Mouse (Mus musculus) MEL (cell line): ENCODE data around the gene Tnfrsf26. TPM values are rescaled to one million over a fixed set of nuclear protein-coding genes. Genes with fewer than 3 reads are reported as not detected.

ENCODE experiments used
- DNase-seq: peaks from one replicate; pipeline ENCODE4 v3.0.0; 2011; ENCODE audit warnings: low read depth, low spot score
- H3K27ac ChIP-seq: 2 replicates; pipeline ENCODE4 v1.5.1; 2012; ENCODE audit warnings: low read depth, mild to moderate bottlenecking, control low read depth, low read length, moderate library complexity; ENCODE audit not compliant: control insufficient read depth
- H3K27me3 ChIP-seq, 2 experiments: fragments of 150-350 bp in 1 of 2; sonication (generic) in 1 of 2; 2 replicates each; pipeline ENCODE4 v1.6.1; 2012; ENCODE audit warnings: low read length in 2 of 2, mild to moderate bottlenecking in 2 of 2, improper control_type of control experiment in 1 of 2, moderate library complexity in 1 of 2; ENCODE audit not compliant: insufficient read depth in 2 of 2, control insufficient read depth in 1 of 2
- H3K36me3 ChIP-seq, 2 experiments: 2 replicates each; pipeline ENCODE4 v1.6.1; 2012 to 2014; ENCODE audit warnings: low read length in 2 of 2, improper control_type of control experiment in 1 of 2, inconsistent platforms in 1 of 2, mild to moderate bottlenecking in 1 of 2; ENCODE audit not compliant: insufficient read depth in 2 of 2, control insufficient read depth in 1 of 2
- H3K4me1 ChIP-seq, 2 experiments: fragments of 150-350 bp in 1 of 2; sonication (generic) in 1 of 2; 2 replicates each; pipeline ENCODE4 v1.6.1; 2012; ENCODE audit warnings: low read length in 2 of 2, improper control_type of control experiment in 1 of 2, mild to moderate bottlenecking in 1 of 2; ENCODE audit not compliant: insufficient read depth in 2 of 2, control insufficient read depth in 1 of 2
- H3K4me3 ChIP-seq, 2 experiments: fragments of 150-350 bp in 1 of 2; sonication (generic) in 1 of 2; 2 replicates each; pipeline ENCODE4 v1.5.1; 2012; ENCODE audit warnings: low read depth in 2 of 2, low read length in 2 of 2, mild to moderate bottlenecking in 2 of 2, moderate library complexity in 2 of 2, control low read depth in 1 of 2, improper control_type of control experiment in 1 of 2; ENCODE audit not compliant: control insufficient read depth in 1 of 2, insufficient read depth in 1 of 2
- H3K79me2 ChIP-seq: 2 replicates; pipeline ENCODE4 v1.6.1; 2012; ENCODE audit warnings: mild to moderate bottlenecking, low read length, moderate library complexity; ENCODE audit not compliant: control insufficient read depth, poor library complexity, insufficient read depth
- H3K9ac ChIP-seq: 2 replicates; pipeline ENCODE4 v1.6.1; 2012; ENCODE audit warnings: low read depth, mild to moderate bottlenecking, control low read depth, low read length, moderate library complexity; ENCODE audit not compliant: control insufficient read depth, poor library complexity, severe bottlenecking
- H3K9me3 ChIP-seq: fragments of 150-350 bp; sonication (generic); replicated peaks from 2 replicates; pipeline ENCODE4 v1.6.1; 2012; ENCODE audit warnings: mild to moderate bottlenecking, low read length, improper control_type of control experiment, moderate library complexity; ENCODE audit not compliant: insufficient read depth
- NRF1 ChIP-seq: IDR thresholded peaks from 2 replicates; pipeline ENCODE4 v1.6.1; 2014; ENCODE audit warnings: low read depth, mild to moderate bottlenecking, inconsistent platforms, low read length, improper control_type of control experiment, moderate library complexity; ENCODE audit not compliant: poor library complexity, insufficient read depth, severe bottlenecking
- POLR2AphosphoS2 ChIP-seq: IDR thresholded peaks from 2 replicates; pipeline ENCODE4 v1.6.1; 2011; ENCODE audit warnings: low read length, improper control_type of control experiment
- POLR2AphosphoS5 ChIP-seq: IDR thresholded peaks from 2 replicates; pipeline ENCODE4 v1.6.1; 2012; ENCODE audit warnings: low read depth, borderline replicate concordance, mild to moderate bottlenecking, inconsistent platforms, low read length, moderate library complexity, mixed read lengths
- ZNF384 ChIP-seq: IDR thresholded peaks from 2 replicates; pipeline ENCODE4 v1.6.1; 2012; ENCODE audit warnings: low read depth, mild to moderate bottlenecking, inconsistent platforms, low read length, improper control_type of control experiment
- polyA plus RNA-seq, 2 experiments: library from polyadenylated mRNA; stranded (reverse) in 1 of 2; unstranded in 1 of 2; fragments of >175 nt in 1 of 2; fragments of >200 nt in 1 of 2; gene quantifications; 2 replicates each; pipeline versions ENCODE4 v1.2.1 to v1.2.4; 2012; ENCODE audit warnings: low replicate concordance in 2 of 2, low read depth in 1 of 2; ENCODE audit not compliant: insufficient read length in 2 of 2, insufficient read depth in 1 of 2, missing spikeins in 1 of 2
- total RNA-seq: library from RNA; depleted of rRNA; stranded (reverse); fragments of 300-350 nt; gene quantifications from 2 replicates; pipeline ENCODE4 v1.2.3, GENCODE M21; 2012; rRNA removed

Gene Tnfrsf26
- total and polyA plus RNA-seq, 3 experiments: 0.42 to 0.50 TPM; not detected in 1

- Histone ChIP-seq H3K9ac (no peak overlapping the region), H3K27ac (no peak overlapping the region), H3K27me3 (no peaks in the 10 kb centered on the region), H3K79me2 (peaks cover 11% of the 10 kb centered on the region; the same call in 1 of the 2 replicates), H3K4me1 (peaks cover 22 to 43% of the 10 kb centered on the region in 2 experiments), H3K4me3 (no peak overlapping the region), H3K36me3 (peaks cover 25 to 45% of the 10 kb centered on the region in 2 experiments), H3K9me3 (no peaks in the 10 kb centered on the region)
- no peak for DNase-seq
- TF ChIP-seq ZNF384 (no peak), POLR2AphosphoS2 (peak; percentile 39), NRF1 (no peak), POLR2AphosphoS5 (peak; percentile 62; the same call in 1 of the 2 replicates)
These were observed 64.7 kb downstream of the Tnfrsf26 start for GRCm38 (mm10) chr7:143563787-143564186.

Other genes starting within 250 kb of the Tnfrsf26 start
- 9.5 and 10.0 TPM in 2 replicates for gene Cdkn1c, start 167.7 kb downstream of the Tnfrsf26 start, total RNA-seq
- 10 to 100 TPM in 1 of 2 experiments, not detected in 1; 11.9 TPM for gene Cdkn1c, start 167.7 kb downstream of the Tnfrsf26 start, polyA plus RNA-seq
- 5.2 and 5.8 TPM in 2 replicates for gene Slc22a18, start 155.0 kb downstream of the Tnfrsf26 start, total RNA-seq
- gene Slc22a18, start 155.0 kb downstream of the Tnfrsf26 start, polyA plus RNA-seq: 10 to 100 TPM in 1 of 2 experiments, not detected in 1; 19.8 TPM
- 152 and 160 TPM in 2 replicates for gene Phlda2, start 125.6 kb downstream of the Tnfrsf26 start, total RNA-seq
- 100 to 1,000 TPM in 1 of 2 experiments, not detected in 1; 253 TPM for gene Phlda2, start 125.6 kb downstream of the Tnfrsf26 start, polyA plus RNA-seq
- 136 and 165 TPM in 2 replicates for gene Nap1l4, start 79.6 kb downstream of the Tnfrsf26 start, total RNA-seq
- 100 to 1,000 TPM in 1 of 2 experiments, not detected in 1; 186 TPM for gene Nap1l4, start 79.6 kb downstream of the Tnfrsf26 start, polyA plus RNA-seq
- gene Cars, start 28.6 kb downstream of the Tnfrsf26 start, total RNA-seq: 40.8 and 62.2 TPM in 2 replicates
- 10 to 100 TPM in 1 of 2 experiments, not detected in 1; 73.5 TPM for gene Cars, start 28.6 kb downstream of the Tnfrsf26 start, polyA plus RNA-seq
- 0.10 and 0.23 TPM in 2 replicates for gene Tnfrsf22, start 20.9 kb upstream of the Tnfrsf26 start, total RNA-seq
- gene Tnfrsf22, start 20.9 kb upstream of the Tnfrsf26 start, polyA plus RNA-seq: 1 to 10 TPM in 1 of 2 experiments, not detected in 1; 1.1 TPM
- not detected in 2 replicates for gene Tnfrsf23, start 57.1 kb upstream of the Tnfrsf26 start, total RNA-seq
- not detected for gene Tnfrsf23, start 57.1 kb upstream of the Tnfrsf26 start, polyA plus RNA-seq
- gene Osbpl5, start 128.3 kb upstream of the Tnfrsf26 start, total RNA-seq: 0.20 and 0.27 TPM in 2 replicates
- under 1 TPM in 1 of 2 experiments, not detected in 1; 0.50 TPM for gene Osbpl5, start 128.3 kb upstream of the Tnfrsf26 start, polyA plus RNA-seq
- not detected in 2 replicates for gene Mrgprg, start 138.3 kb upstream of the Tnfrsf26 start, total RNA-seq
- gene Mrgprg, start 138.3 kb upstream of the Tnfrsf26 start, polyA plus RNA-seq: not detected
- gene Mrgpre, start 155.8 kb upstream of the Tnfrsf26 start, total RNA-seq: 0.07 and 0.15 TPM in 2 replicates
- gene Mrgpre, start 155.8 kb upstream of the Tnfrsf26 start, polyA plus RNA-seq: under 1 TPM in 1 of 2 experiments, not detected in 1; 0.18 TPM
- gene Nadsyn1, start 194.1 kb upstream of the Tnfrsf26 start, total RNA-seq: 7.4 and 7.9 TPM in 2 replicates
- 1 to 10 TPM in 1 of 2 experiments, not detected in 1; 10.0 TPM for gene Nadsyn1, start 194.1 kb upstream of the Tnfrsf26 start, polyA plus RNA-seq
- 12.7 and 12.8 TPM in 2 replicates for gene Dhcr7, start 194.4 kb upstream of the Tnfrsf26 start, total RNA-seq
- 10 to 100 TPM in 1 of 2 experiments, not detected in 1; 40.7 TPM for gene Dhcr7, start 194.4 kb upstream of the Tnfrsf26 start, polyA plus RNA-seq
- gene Gm498, start 238.1 kb upstream of the Tnfrsf26 start, total RNA-seq: not detected in 2 replicates
- gene Gm498, start 238.1 kb upstream of the Tnfrsf26 start, polyA plus RNA-seq: not detected